Mouse (Mus musculus) kidney, embryonic 15.5 days (tissue): ENCODE measurements at regions not wholly inside any gene's neighbourhood (a gene's known extent, or its start where the extent isn't known, plus 50 kb on each side); places are given as distances from the start of the nearest gene placed in this dataset.

ENCODE experiments used
- ATAC-seq: fragments of 200-750 bp; cut with Nextera tagmentation; replicated peaks from 2 replicates; pipeline ENCODE4 v1.8.0; 2017; ENCODE audit warnings: moderate TSS enrichment; ENCODE audit not compliant: low FRiP score
- H3K27ac ChIP-seq: fragments of 300-500 bp; sonication (generic); 2 replicates; pipeline ENCODE4 v1.5.1; 2015; ENCODE audit warnings: mild to moderate bottlenecking, inconsistent platforms
- H3K27me3 ChIP-seq: fragments of 300-500 bp; sonication (generic); 2 replicates; pipeline ENCODE4 v1.6.1; 2015; ENCODE audit warnings: inconsistent platforms
- H3K36me3 ChIP-seq: fragments of 300-500 bp; sonication (generic); 2 replicates; pipeline ENCODE4 v1.6.1; 2015; ENCODE audit warnings: inconsistent platforms
- H3K4me1 ChIP-seq: fragments of 300-500 bp; sonication (generic); 2 replicates; pipeline ENCODE4 v1.6.1; 2015; ENCODE audit warnings: inconsistent platforms
- H3K4me2 ChIP-seq: fragments of 300-500 bp; sonication (generic); 2 replicates; pipeline ENCODE4 v1.6.1; 2015; ENCODE audit warnings: moderate library complexity, mild to moderate bottlenecking, inconsistent platforms
- H3K4me3 ChIP-seq: fragments of 300-500 bp; sonication (generic); replicated peaks from 2 replicates; pipeline ENCODE4 v1.5.1; 2015; ENCODE audit warnings: mild to moderate bottlenecking, inconsistent platforms
- H3K9ac ChIP-seq: fragments of 300-500 bp; sonication (generic); 2 replicates; pipeline ENCODE4 v1.6.1; 2015; ENCODE audit warnings: mild to moderate bottlenecking, inconsistent platforms
- H3K9me3 ChIP-seq: fragments of 300-500 bp; sonication (generic); replicated peaks from 2 replicates; pipeline ENCODE4 v1.6.1; 2016; ENCODE audit warnings: inconsistent platforms
- WGBS: fragments of 180-500 bp; shearing (Covaris S2); methylation state at CpG from one replicate; pipeline ENCODE4 v1.1.7; 2015; ENCODE audit warnings: mixed read lengths; 5-methylcytosine and 5-hydroxymethylcytosine counted together

- no peak overlapping the region for H3K9ac ChIP-seq
- H3K4me2 ChIP-seq, result no peak overlapping the region
- no peak overlapping the region for H3K4me3 ChIP-seq
- WGBS, result 49% methylated on average over 1 of the region's 1 CpGs
- no peaks in the 10 kb centered on the region for H3K27me3 ChIP-seq
- no peak for ATAC-seq
- H3K36me3 ChIP-seq, result no peaks in the 10 kb centered on the region
- no peaks in the 10 kb centered on the region; the same call in 1 of the 2 replicates for H3K9me3 ChIP-seq
- no peaks in the 10 kb centered on the region for H3K4me1 ChIP-seq
- H3K27ac ChIP-seq, result no peak overlapping the region
Observed at GRCm38 (mm10) chr13:91344139-91344538, 115.9 kb upstream of the Ssbp2 start.

GRCm38 (mm10) chr13:91348489-91349083 lies 111.5 kb upstream of the Ssbp2 start:
- WGBS, result 85% methylated on average over 12 of the region's 12 CpGs
- H3K4me1 ChIP-seq, result no peaks in the 10 kb centered on the region

DNA sequence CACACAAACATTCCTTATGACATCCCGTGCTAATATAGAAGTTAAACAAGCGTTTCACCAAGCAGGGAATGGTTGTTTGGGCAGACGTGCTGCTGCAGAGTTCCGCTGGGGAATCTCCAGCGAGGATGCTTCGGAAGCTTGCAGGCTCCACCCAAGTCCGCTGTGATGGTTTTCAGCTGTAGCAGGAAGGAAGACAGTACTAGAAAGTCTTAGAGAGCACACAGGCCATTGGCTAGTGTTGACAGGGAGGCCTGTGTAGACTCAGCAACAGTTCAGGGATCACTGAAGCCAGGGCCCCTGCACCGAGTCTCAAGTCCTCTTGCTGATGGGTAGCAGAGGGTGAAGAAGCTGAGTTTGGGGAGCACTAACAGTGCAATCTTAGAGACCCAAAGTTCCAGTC lies 107.8 kb upstream of the Ssbp2 start:
- 80% methylated on average over 8 of the region's 8 CpGs for WGBS
- Histone ChIP-seq H3K27ac (no peak overlapping the region), H3K4me3 (no peak overlapping the region), H3K36me3 (no peaks in the 10 kb centered on the region), H3K9ac (no peak overlapping the region), H3K9me3 (no peaks in the 10 kb centered on the region), H3K4me1 (no peaks in the 10 kb centered on the region), H3K4me2 (no peak overlapping the region), H3K27me3 (no peaks in the 10 kb centered on the region)
- peak; percentile 71; the same call in 1 of the 2 replicates for ATAC-seq

More at GRCm38 (mm10) chr13:91348489-91349083, 111.5 kb upstream of the Ssbp2 start:
- Histone ChIP-seq H3K36me3 (no peaks in the 10 kb centered on the region), H3K27ac (no peak overlapping the region), H3K9ac (no peak overlapping the region), H3K4me3 (no peak overlapping the region), H3K27me3 (no peaks in the 10 kb centered on the region), H3K9me3 (no peaks in the 10 kb centered on the region; the same call in 1 of the 2 replicates), H3K4me2 (no peak overlapping the region)
- ATAC-seq, result no peak

- no peaks in the 10 kb centered on the region for H3K4me1 ChIP-seq
- no peak overlapping the region for H3K27ac ChIP-seq
- H3K4me2 ChIP-seq, result no peak overlapping the region
- 85% methylated on average over 9 of the region's 9 CpGs for WGBS
- no peaks in the 10 kb centered on the region for H3K27me3 ChIP-seq
- no peaks in the 10 kb centered on the region for H3K9me3 ChIP-seq
- no peak overlapping the region for H3K4me3 ChIP-seq
- no peak for ATAC-seq
- H3K36me3 ChIP-seq, result no peaks in the 10 kb centered on the region
- H3K9ac ChIP-seq, result no peak overlapping the region
Observed at GRCm38 (mm10) chr13:91356516-91356915, 103.6 kb upstream of the Ssbp2 start.

GRCm38 (mm10) chr13:91360121-91360520 lies 100.0 kb upstream of the Ssbp2 start:
- H3K36me3 ChIP-seq, result no peaks in the 10 kb centered on the region
- no peak overlapping the region for H3K9ac ChIP-seq
- no peaks in the 10 kb centered on the region for H3K9me3 ChIP-seq
- no peak overlapping the region for H3K27ac ChIP-seq
- no peaks in the 10 kb centered on the region for H3K4me1 ChIP-seq
- H3K4me3 ChIP-seq, result no peak overlapping the region
- no peaks in the 10 kb centered on the region for H3K27me3 ChIP-seq
- H3K4me2 ChIP-seq, result no peak overlapping the region
- ATAC-seq, result no peak
- 71% methylated on average over 6 of the region's 6 CpGs for WGBS

GRCm38 (mm10) chr13:91365270-91365952 lies 94.7 kb upstream of the Ssbp2 start:
- no peak overlapping the region for H3K27ac ChIP-seq
- H3K4me1 ChIP-seq, result peaks cover 12% of the 10 kb centered on the region
- peak; percentile 48; the same call in 1 of the 2 replicates for ATAC-seq
- no peaks in the 10 kb centered on the region for H3K36me3 ChIP-seq
- 67% methylated on average over 2 of the region's 2 CpGs for WGBS
- H3K4me3 ChIP-seq, result no peak overlapping the region
- H3K9me3 ChIP-seq, result no peaks in the 10 kb centered on the region
- no peak overlapping the region for H3K4me2 ChIP-seq
- no peak overlapping the region for H3K9ac ChIP-seq
- H3K27me3 ChIP-seq, result no peaks in the 10 kb centered on the region

DNA sequence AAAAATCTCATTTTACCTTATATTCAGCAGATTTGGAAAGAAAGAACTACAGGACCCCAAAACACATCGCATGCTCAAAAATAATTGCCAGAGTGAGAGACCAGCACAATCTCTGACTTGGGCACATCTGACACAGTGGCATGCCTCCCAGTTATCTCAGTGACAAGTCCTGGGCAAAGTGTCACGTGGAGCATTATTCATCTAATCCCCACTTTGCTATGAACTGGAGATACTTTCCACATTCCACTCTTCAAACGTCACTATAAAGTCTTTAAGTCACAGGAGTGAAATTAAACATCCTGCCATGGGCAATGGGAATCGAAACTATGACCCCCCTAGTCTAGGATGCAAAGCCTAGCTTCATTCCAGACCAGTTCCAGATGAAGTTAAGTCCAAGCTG lies 93.5 kb upstream of the Ssbp2 start:
- H3K27ac ChIP-seq, result no peak overlapping the region
- H3K9me3 ChIP-seq, result no peaks in the 10 kb centered on the region
- H3K9ac ChIP-seq, result no peak overlapping the region
- H3K4me1 ChIP-seq, result peaks cover 17% of the 10 kb centered on the region
- no peaks in the 10 kb centered on the region for H3K27me3 ChIP-seq
- no peak overlapping the region for H3K4me2 ChIP-seq
- no peak for ATAC-seq
- 70% methylated on average over 4 of the region's 4 CpGs for WGBS
- no peak overlapping the region for H3K4me3 ChIP-seq
- H3K36me3 ChIP-seq, result no peaks in the 10 kb centered on the region

DNA sequence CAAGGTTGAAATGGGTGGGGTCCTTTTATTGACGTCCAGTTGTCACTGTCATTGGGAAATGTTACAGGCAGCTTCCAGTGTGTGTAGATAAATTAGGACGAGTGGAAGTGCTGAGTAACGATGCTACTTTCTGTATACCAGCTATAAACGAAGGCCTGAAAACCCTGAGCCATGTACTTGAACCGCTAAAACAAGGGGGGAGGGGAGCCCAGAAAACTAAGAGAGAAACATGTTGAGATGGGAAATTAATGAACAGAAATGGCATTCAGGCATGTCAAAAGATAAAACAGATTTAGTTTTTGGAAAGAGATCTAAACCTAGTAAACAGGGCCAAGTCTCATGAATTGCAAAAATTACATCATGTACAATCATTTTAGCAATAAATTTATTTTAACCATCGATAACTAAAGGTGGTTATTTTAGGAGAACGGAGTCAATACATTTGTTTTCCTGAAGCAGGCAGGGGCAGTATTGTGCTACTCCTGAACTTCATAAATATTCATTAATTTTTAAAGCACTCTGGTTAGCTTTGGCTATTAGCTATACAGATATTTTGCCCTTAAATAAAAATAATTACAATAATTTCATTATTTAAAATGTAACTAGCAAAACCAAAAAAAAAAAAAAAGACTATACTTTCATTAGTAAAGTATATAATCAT lies 92.1 kb upstream of the Ssbp2 start:
- no peak overlapping the region for H3K9ac ChIP-seq
- 57% methylated on average over 7 of the region's 7 CpGs for WGBS
- peaks cover 32% of the 10 kb centered on the region for H3K4me1 ChIP-seq
- H3K9me3 ChIP-seq, result no peaks in the 10 kb centered on the region
- no peak for ATAC-seq
- H3K27me3 ChIP-seq, result no peaks in the 10 kb centered on the region
- H3K4me2 ChIP-seq, result no peak overlapping the region
- H3K4me3 ChIP-seq, result no peak overlapping the region
- no peaks in the 10 kb centered on the region for H3K36me3 ChIP-seq
- H3K27ac ChIP-seq, result no peak overlapping the region

DNA sequence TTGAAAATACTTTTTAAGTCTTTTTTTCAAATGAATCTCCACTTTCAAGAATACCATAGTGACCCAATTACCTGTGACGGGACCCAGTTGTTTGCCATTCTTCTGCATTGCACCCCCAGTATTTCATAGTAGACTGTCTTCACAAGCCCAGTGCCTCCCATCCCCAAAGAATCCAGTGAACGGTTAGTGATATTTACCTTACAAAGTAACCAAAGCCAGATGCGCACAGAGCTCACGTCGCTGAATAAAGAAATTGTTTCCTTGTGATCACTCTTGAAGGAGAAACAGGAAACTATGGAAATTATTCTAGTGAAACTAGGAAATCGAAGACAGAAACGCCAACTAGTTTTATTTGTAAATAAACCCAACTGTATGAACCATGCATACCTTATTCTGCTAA lies 91.4 kb upstream of the Ssbp2 start:
- no peak overlapping the region for H3K9ac ChIP-seq
- H3K27me3 ChIP-seq, result no peaks in the 10 kb centered on the region
- no peaks in the 10 kb centered on the region for H3K36me3 ChIP-seq
- no peak overlapping the region for H3K27ac ChIP-seq
- H3K4me3 ChIP-seq, result no peak overlapping the region
- WGBS, result 81% methylated on average over 7 of the region's 7 CpGs
- no peak for ATAC-seq
- no peak overlapping the region for H3K4me2 ChIP-seq
- peaks cover 36% of the 10 kb centered on the region for H3K4me1 ChIP-seq
- H3K9me3 ChIP-seq, result no peaks in the 10 kb centered on the region

DNA sequence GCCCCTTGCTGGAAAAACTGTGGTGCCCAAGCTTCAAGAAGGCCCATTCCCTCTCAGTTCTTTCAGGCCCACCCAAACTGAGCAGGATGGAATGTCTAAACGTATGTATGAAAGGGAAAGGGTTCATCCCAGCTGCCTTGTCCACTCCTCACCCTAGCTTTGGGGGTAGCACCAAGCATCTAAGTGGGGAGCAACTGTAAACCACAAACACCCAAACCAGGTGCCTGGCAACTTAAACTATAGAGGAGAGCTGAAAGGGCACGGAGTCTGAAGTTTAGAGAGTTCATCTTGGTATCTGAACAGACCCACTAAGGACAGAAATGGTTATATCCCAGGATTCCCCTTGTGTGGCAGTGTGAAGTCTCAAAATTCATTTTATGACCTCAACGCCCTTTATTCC lies 90.1 kb upstream of the Ssbp2 start:
- no peaks in the 10 kb centered on the region for H3K27me3 ChIP-seq
- 28% methylated on average over 3 of the region's 3 CpGs for WGBS
- no peaks in the 10 kb centered on the region for H3K9me3 ChIP-seq
- H3K4me1 ChIP-seq, result peaks cover 48% of the 10 kb centered on the region
- ATAC-seq, result no peak
- H3K27ac ChIP-seq, result peak overlapping the region; percentile 100
- peak overlapping the region; percentile 46 for H3K4me3 ChIP-seq
- peak overlapping the region; percentile 85 for H3K4me2 ChIP-seq
- peak overlapping the region; percentile 62 for H3K9ac ChIP-seq
- no peaks in the 10 kb centered on the region for H3K36me3 ChIP-seq

- no peaks in the 10 kb centered on the region for H3K36me3 ChIP-seq
- WGBS, result 2% methylated on average over 11 of the region's 11 CpGs
- peak; percentile 37 for ATAC-seq
- H3K27me3 ChIP-seq, result no peaks in the 10 kb centered on the region
- peak overlapping the region; percentile 62 for H3K9ac ChIP-seq
- H3K9me3 ChIP-seq, result no peaks in the 10 kb centered on the region
- peak overlapping the region; percentile 85 for H3K4me2 ChIP-seq
- peak overlapping the region; percentile 46 for H3K4me3 ChIP-seq
- peaks cover 51% of the 10 kb centered on the region for H3K4me1 ChIP-seq
- H3K27ac ChIP-seq, result peak overlapping the region; percentile 100
Observed at GRCm38 (mm10) chr13:91370441-91370840, 89.6 kb upstream of the Ssbp2 start.

DNA sequence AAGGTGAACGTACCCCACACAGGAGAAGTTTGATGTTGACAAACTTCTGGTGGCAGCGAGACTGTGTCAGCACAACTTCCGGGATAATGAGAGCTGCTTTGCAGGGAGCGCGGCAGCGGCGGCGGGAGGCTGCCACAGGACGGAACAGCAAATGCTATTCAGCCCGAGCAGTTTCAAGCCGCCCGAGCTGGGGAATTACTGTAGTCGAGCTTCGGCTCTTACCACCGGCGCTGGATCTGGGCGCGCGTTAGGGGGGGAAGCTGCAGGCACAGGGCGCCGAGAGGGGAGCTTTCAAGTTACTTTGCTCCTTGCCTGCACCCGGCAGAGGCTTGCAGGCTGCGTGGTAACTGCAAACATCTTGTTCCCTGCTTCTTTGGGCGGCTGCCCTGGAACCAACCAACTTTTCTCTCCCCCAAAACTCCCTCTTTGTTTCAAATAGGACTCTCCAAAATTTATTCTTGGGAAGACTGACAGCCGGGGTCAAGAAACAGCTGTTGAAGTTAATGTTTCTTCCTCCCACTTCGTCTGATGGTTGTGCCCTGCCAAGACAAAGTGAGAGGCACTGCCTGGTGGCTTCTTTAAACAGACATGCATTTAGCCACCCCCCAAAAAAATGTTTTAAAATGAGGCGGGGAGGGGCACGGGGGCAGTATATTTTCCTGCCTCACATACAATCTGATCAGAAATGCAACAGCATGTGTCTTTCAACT lies 89.0 kb upstream of the Ssbp2 start:
- Histone ChIP-seq H3K4me3 (peak overlapping the region; percentile 46), H3K36me3 (no peaks in the 10 kb centered on the region), H3K9me3 (no peaks in the 10 kb centered on the region), H3K27ac (peak overlapping the region; percentile 100), H3K27me3 (no peaks in the 10 kb centered on the region), H3K4me2 (peak overlapping the region; percentile 85), H3K4me1 (peaks cover 51% of the 10 kb centered on the region), H3K9ac (peak overlapping the region; percentile 62)
- under 1% methylated on average over 28 of the region's 28 CpGs for WGBS
- peak; percentile 96 for ATAC-seq
